Mouse (Mus musculus) T-cell, adult 2 months (primary cell): ENCODE data around the gene Srd5a2.

Experiments
- DNase-seq: peaks from one replicate; pipeline ENCODE4 v3.0.0; 2022; ENCODE audit warnings: low spot score

The Srd5a2 gene

DNA sequence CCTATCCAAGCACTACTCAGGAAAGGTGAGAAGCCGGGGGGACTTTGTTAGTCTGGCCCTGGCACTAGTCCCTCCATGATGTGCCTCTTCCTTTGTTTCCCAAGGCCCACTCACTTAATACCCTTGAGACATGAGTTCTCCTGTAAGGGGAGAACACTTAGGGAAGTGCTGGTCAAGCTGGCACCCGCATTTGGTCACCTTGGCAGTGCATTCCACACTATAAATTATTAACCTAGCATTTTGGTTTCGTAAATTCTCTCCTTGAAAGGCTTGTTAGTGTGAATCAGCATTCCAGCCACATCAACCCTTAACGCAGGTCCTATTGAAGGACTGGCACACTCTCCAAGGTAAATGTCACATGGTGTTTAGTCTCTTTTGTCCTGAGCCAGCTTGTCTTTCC lies 61.8 kb downstream of the Srd5a2 start:
- DNase-seq = no peak

DNA sequence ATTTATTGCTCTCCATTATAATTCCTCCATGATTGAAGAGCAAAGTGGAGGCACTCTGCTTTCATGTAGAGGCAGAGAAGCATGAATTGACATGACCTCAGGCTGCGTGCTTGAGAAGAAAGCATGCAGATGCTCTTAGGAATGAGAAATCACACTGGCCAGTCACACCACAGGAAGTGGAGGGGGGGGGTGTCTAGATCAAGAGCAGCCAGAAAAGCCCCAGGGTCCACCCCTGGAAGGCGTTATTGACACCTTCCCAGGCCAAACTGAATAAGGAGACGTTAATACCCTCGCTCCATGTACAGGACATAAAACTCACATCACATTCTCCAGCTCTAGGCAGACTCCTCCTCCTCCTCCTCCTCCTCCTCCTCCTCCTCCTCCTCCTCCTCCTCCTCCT lies 63.2 kb downstream of the Srd5a2 start:
- no peak for DNase-seq

DNA sequence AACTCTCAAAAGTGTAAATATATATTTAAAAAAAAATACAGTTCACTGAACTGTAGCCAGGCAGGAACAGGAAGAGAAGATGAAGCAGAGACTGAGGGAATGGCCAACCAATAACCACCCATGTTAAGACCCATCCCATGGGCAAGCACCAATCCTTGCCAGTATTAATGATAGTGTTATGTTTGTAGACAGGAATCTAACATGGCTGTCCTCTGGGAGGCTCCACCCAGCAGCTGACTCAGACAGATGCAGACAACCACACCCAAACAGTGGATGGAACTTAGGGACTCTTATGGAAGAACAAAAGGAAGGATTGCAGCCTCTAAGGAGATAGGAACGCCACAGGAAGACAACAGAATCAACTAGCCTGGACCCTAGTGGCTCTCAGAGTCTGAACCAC lies 64.8 kb downstream of the Srd5a2 start:
- no peak for DNase-seq

DNA sequence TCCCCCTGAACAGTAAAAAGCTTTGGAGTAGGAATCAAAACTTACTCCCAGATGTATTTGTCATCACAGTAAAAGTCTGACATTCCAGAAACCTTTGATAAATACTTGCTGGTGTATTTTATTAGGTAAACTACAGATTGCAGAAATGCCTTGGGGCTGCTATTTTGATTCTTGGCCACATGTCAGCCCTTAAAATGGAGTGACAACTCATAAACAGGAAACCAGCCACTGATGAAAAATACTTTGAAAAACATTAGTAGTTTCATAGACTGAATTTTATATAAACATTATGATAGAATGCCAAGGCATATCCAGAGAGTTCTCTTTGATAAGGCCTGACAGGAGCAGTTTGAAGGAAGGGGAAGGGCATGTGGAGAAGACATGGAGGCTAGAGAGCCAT lies 71.7 kb downstream of the Srd5a2 start:
- DNase-seq = no peak

DNA sequence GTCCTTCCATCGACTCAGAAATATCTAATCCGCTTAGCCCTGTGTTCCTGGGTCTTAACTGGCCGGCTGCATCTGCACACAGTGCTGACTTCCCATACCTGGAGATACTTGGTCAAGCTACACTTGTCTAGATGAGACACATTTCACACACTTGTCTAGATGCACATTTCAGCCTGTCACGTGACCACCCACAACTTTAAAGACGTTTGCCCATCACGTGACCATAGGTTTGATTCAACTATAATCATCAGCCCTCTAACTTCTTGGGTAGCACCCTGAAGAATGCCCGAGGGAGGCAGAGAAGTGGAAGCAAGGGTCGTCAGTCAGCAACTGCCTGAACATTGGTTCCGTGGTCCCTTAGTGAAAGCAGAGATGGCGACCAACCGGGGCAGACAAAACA lies 75.1 kb downstream of the Srd5a2 start:
- DNase-seq = no peak

DNA sequence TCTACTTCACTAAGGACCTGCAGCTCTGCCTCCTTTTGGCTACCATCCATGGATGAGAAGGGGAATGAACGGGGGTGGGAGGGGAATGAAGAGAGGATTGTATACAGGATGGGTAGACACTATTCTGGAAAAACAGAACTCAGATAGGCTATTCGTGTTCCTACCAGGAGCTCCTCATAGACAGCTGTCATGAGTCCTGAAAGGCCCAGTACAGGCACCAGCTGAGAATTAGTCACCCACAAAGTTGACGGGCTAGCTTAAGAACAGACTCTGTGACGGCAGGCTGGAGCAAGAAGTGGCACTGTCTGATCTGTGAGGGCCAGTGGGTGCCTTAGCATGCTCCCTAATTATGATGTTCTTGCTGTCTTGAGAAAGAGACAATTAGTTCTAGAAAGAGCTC lies 76.4 kb downstream of the Srd5a2 start:
- DNase-seq = no peak

DNA sequence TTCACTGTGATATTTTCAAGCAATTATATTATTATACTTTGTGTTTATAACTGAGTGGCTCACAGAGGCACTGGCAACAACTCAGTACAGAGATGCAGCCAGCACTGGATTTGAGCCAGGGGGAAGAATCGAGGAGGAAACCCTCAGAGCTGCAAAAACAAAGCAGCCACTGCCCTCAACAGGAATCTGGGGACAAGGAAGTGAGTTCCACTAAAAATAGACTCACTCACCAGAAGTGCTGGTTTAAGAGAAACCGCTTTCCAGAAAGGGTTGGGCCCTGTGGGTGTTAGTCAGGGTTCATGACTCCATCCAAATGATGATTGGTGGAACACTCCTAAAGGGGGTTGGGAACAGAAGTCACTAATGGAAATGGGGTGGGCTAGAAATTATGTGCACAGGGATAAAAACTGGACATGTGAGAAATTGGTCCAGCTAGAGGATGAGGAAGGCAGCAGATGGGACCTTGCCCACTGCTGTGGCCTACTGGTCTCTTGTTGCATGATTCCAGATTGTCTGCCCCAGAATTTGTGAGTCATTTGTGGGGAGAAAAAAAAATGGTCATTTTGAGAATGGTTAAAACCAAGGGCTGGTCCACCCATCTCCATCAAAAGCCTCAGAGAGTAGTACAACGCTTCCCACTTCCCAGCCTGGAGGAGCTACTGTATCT lies 77.2 kb downstream of the Srd5a2 start:
- no peak for DNase-seq
